Mouse (Mus musculus) kidney, adult 10 weeks (tissue): ENCODE results near the gene Pitpnm3. TPM values are rescaled to one million over a fixed set of nuclear protein-coding genes. Genes with fewer than 3 reads are reported as not detected.

Experiments
- polyA plus RNA-seq: library from polyadenylated mRNA; stranded (reverse); fragments of 350-450 nt; fragmentation: Illumina TruSeq; extraction: RNeasy Lipid Tissue Mini Kit (QIAGEN cat#74804); gene quantifications from one replicate; pipeline ENCODE4 v1.2.3, GENCODE M21; 2014; ENCODE audit warnings: low read depth, low replicate concordance

Pitpnm3 gene
- polyA plus RNA-seq = 0.65 TPM

DNA sequence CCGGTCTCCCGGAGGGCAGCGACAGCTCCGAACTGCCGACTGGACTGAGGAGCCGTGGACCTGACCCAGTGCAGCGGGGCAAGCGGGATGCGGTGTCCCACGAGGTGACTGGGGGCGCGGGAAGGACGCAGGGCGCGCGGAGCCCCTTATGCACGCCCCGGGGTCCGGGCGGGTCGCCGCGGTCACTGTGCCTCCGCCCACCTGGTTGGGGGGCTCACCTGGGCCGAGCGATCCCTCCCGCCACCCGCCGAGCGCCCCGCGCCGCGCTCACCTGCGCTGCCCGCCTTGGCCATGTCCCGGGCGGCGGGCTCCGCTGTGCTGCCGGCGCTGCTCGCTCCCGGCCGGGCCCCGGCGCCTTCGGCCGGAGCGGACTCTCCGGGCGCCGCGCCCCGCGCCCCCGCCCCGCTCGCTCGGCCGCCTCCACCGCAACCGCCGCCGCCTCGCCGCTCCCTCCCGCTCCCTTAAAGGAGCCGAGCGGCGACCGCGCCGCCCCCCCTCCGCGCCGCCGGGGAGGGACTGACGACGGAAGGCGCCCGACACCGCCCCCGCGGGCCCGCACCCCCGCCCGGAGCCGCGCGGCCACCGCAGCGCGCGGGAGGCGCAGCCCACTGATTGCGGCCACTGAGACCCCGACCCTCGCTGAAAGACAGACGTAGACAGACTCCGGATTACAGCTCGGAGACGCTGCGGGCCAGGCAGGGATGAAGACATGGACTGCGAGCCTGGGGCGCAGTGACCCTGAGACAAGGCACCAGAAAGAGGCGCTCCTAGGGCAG, at the start of gene Pitpnm3:
Pitpnm3 (minus strand) TSS at position 396 of the 776 bp plus-strand sequence.

GRCm38 (mm10) chr11:72041768-72042607, 93.6 kb downstream of the Pitpnm3 start, which contains the start of gene Pimreg:
Pimreg (plus strand) TSS chr11:72042032.

GRCm38 (mm10) chr11:72037409-72037808, 98.2 kb downstream of the Pitpnm3 start, which contains the start of gene Aipl1:
Aipl1 (minus strand) TSS chr11:72037509.

Other genes with a start within 250 kb of the Pitpnm3 start
- gene Aipl1, start 98.3 kb downstream of the Pitpnm3 start, polyA plus RNA-seq = not detected
- not detected for gene Pimreg, start 93.7 kb downstream of the Pitpnm3 start, polyA plus RNA-seq
- not detected for gene Gm43951, start 71.1 kb upstream of the Pitpnm3 start, polyA plus RNA-seq
- 8.8 TPM for gene 4933427D14Rik, start 71.7 kb upstream of the Pitpnm3 start, polyA plus RNA-seq
- 243 TPM for gene Txndc17, start 71.8 kb upstream of the Pitpnm3 start, polyA plus RNA-seq
- gene Med31, start 79.8 kb upstream of the Pitpnm3 start, polyA plus RNA-seq = 8.6 TPM
- not detected for gene Slc13a5, start 131.4 kb upstream of the Pitpnm3 start, polyA plus RNA-seq
- gene Xaf1, start 165.9 kb upstream of the Pitpnm3 start, polyA plus RNA-seq = 16.3 TPM
- not detected for gene Fbxo39, start 178.7 kb upstream of the Pitpnm3 start, polyA plus RNA-seq
- not detected for gene Tekt1, start 226.7 kb upstream of the Pitpnm3 start, polyA plus RNA-seq